Mouse (Mus musculus): ENCODE measurements around the gene Cdkal1. TPM values are rescaled to one million over a fixed set of nuclear protein-coding genes. Genes with fewer than 3 reads are reported as not detected.

Cdkal1 gene
- polyA plus RNA-seq, 1 experiment from 2014 or later = 21.6 TPM

DNA sequence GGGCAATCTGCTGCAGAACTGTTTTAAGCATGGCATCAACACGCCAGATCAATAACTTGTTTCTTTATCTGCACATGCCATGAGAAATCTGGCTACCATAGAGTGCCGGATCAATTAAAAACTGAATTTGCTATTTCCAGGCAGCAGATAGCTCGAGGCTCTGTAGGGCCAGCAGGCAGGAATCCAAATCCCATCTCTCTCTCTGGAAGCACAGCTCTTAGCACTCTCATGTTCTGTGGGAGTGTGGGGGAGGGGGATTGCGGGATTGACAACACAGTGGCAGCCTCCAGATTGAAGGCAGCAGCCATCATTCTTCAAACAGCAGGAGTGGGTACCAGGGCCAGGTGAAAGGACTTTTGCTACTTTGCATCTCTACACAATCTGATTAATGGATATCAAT lies 420.7 kb downstream of the Cdkal1 start:
- H3K27ac ChIP-seq (replicated peaks) = no peak overlapping the region
- H3K36me3 ChIP-seq = no peaks in the 10 kb centered on the region
- no peaks in the 10 kb centered on the region for H3K27me3 ChIP-seq
- ATAC-seq (ENCODE audit: low read depth) = no peak
- H3K9ac ChIP-seq = no peak overlapping the region
- no peaks in the 10 kb centered on the region for H3K9me3 ChIP-seq
- H3K4me2 ChIP-seq = no peak overlapping the region
- peaks cover 24% of the 10 kb centered on the region for H3K4me1 ChIP-seq (replicated peaks)
- H3K4me3 ChIP-seq = no peak overlapping the region
- 55% methylated on average over 4 of the region's 4 CpGs for WGBS

DNA sequence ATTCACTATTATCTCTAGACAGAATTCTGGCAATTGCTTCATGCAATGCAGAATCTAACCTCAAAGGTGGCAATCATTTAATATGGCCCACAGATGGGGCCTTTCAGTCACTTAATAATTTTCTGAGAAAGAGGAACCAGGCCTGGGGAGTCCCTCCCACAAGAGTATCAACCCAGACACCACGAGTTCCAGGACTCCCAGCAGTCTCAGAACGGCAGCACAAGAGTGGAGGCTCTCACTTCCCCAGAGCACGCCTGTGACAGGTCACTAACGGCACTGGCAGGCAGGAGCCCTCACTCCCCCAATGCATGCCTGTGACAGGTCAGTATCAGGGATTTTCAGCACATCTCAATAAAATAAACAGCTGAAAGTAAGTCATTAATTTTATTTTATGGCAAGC lies 424.6 kb downstream of the Cdkal1 start:
- no peak for ATAC-seq (ENCODE audit: low read depth)
- no peaks in the 10 kb centered on the region for H3K27me3 ChIP-seq
- H3K27ac ChIP-seq (replicated peaks) = peak overlapping the region; percentile 6; the same call in 1 of the 2 replicates
- no peak overlapping the region for H3K4me3 ChIP-seq
- H3K4me2 ChIP-seq = no peak overlapping the region
- H3K9me3 ChIP-seq = no peaks in the 10 kb centered on the region
- H3K36me3 ChIP-seq = no peaks in the 10 kb centered on the region
- WGBS = 43% methylated on average over 4 of the region's 4 CpGs
- H3K9ac ChIP-seq = no peak overlapping the region
- H3K4me1 ChIP-seq (replicated peaks) = peaks cover 21% of the 10 kb centered on the region

DNA sequence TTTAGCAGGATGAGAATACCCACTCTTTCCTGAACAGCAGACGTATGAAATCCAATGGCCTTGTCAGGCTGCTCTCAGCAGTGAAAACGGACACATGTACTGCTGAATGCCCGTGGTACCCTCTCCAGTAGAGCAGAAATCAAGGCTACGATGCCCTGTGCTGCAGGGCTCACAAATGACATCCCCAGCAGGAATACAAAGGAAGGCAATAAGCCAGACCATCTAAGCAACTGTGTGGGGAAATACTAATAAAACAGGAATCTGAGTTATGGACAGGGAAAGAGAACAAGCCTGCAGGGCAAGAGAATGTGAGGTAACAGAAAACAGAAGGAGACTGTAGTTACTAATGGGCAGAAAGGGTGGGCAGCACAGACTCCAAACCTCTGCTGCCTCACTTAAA lies 425.6 kb downstream of the Cdkal1 start:
- H3K9ac ChIP-seq = no peak overlapping the region
- peak overlapping the region; percentile 14; the same call in 1 of the 2 replicates for H3K27ac ChIP-seq (replicated peaks)
- 40% methylated on average over 4 of the region's 4 CpGs for WGBS

DNA sequence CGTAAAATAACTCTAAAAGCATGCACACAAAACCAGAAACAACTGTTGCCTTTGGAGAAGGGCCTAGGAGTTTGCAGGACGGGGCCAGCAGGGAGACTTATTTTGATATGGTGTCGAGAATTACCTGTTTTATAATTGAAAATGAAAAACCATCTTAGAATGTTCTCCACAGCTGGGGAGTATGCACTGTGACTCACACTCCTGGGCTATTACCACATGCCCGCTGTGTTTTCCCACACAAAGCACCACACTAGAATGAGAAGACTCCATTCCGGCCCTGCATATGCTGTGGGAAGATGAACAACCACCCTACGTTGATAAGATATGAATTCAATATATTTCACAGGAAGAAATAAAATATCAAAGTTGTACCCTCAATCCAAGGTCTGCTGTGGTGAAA lies 426.3 kb downstream of the Cdkal1 start:
- H3K9me3 ChIP-seq = no peaks in the 10 kb centered on the region
- H3K27ac ChIP-seq (replicated peaks) = 0 out of 2 replicates have a peak overlapping the region, but pooled peaks have one; percentile 14
- ATAC-seq (ENCODE audit: low read depth) = no peak
- peaks cover 20% of the 10 kb centered on the region for H3K4me1 ChIP-seq (replicated peaks)
- 90% methylated on average over 6 of the region's 6 CpGs for WGBS
- H3K36me3 ChIP-seq = no peaks in the 10 kb centered on the region
- no peak overlapping the region for H3K9ac ChIP-seq
- no peak overlapping the region for H3K4me2 ChIP-seq
- no peak overlapping the region for H3K4me3 ChIP-seq
- H3K27me3 ChIP-seq = no peaks in the 10 kb centered on the region

More for the DNA sequence above, 425.6 kb downstream of the Cdkal1 start:
- Histone ChIP-seq H3K4me1 (replicated peaks) (peaks cover 20% of the 10 kb centered on the region), H3K27me3 (no peaks in the 10 kb centered on the region), H3K9me3 (no peaks in the 10 kb centered on the region), H3K36me3 (no peaks in the 10 kb centered on the region), H3K4me2 (no peak overlapping the region), H3K4me3 (no peak overlapping the region)
- no peak for ATAC-seq (ENCODE audit: low read depth)

DNA sequence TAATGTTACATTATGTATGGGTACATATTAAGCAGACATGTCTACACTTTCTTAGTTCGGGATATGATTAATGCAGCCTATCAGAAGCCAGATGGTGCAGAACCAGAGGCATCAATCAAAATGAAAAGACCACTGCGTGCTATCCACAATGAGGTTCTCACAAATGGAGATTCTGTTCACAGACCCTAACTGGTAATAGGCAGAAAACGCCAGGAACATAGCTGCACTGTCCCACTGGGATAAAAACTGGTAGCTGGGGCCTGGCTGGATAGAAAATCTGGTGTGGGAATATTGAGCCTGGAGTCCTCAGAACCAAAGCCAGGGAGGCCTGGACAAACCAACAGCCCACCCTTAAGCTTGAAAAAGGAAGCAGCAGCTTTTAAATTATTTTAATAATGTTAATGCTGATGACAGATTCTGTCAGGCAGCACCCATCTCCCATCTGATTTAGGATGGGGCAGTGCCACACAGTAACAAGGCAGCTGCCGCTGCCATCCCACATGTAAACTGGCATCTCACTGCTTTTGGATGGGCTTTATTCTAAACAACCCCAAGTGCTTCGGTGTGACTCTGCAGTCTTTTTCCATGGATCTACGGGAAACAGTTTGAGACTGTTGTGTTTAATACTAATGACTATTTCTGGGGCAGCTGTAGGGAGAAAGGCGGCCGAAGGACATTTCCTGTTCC lies 438.9 kb downstream of the Cdkal1 start:
- H3K4me3 ChIP-seq = no peak overlapping the region
- H3K9me3 ChIP-seq = no peaks in the 10 kb centered on the region
- WGBS = 7% methylated on average over 8 of the region's 8 CpGs
- 0 out of 2 replicates have a peak overlapping the region, but pooled peaks have one; percentile 22 for H3K9ac ChIP-seq
- H3K27me3 ChIP-seq = no peaks in the 10 kb centered on the region
- H3K36me3 ChIP-seq = no peaks in the 10 kb centered on the region
- H3K4me1 ChIP-seq (replicated peaks) = peaks cover 42% of the 10 kb centered on the region
- H3K27ac ChIP-seq (replicated peaks) = peak overlapping the region; percentile 87
- ATAC-seq (ENCODE audit: low read depth) = peak; percentile 92
- H3K4me2 ChIP-seq = no peak overlapping the region

DNA sequence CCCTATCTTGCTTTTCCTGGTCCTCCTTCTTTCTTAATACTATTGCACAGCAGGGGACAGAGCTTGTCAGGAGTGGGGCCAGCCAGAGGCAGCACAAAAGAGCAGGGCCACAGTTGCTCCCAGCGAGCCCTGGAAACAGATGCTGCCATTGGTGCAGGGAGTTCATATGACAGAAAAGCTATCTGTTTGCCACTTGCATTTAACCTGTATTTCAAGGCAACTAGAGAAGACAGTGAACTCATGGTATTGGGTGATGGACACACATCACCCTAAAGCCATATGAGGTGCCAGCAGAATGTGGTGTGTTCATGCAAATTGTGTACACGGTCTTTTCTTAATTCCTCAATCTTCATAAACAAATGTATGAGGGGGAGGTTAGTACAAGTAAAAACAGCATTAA lies 439.5 kb downstream of the Cdkal1 start:
- Histone ChIP-seq H3K4me3 (no peak overlapping the region), H3K9ac (0 out of 2 replicates have a peak overlapping the region, but pooled peaks have one; percentile 31), H3K9me3 (no peaks in the 10 kb centered on the region), H3K27ac (replicated peaks) (peak overlapping the region; percentile 87), H3K27me3 (no peaks in the 10 kb centered on the region), H3K4me2 (no peak overlapping the region), H3K36me3 (no peaks in the 10 kb centered on the region), H3K4me1 (replicated peaks) (peaks cover 42% of the 10 kb centered on the region)
- ATAC-seq (ENCODE audit: low read depth) = peak; percentile 59
- WGBS = 15% methylated on average over 2 of the region's 2 CpGs

DNA sequence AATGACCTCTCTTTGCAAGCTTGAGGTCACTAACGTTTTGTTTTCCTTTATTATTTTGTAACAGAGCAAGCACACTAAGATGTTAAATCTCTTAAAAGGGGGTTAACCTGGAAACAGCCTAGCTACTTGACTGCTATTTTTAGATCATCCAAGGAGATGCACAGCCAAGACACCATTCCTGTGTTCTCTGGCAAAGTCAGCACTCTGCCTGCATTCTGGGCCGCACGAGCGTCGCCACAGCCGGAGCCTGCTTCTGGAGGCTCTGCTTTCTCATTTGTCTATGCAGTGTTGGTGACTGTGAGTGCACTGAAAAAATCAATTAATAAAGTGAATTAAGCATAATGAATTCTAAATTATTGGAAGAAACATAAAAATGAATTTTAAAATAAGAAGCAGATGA lies 440.6 kb downstream of the Cdkal1 start:
- Histone ChIP-seq H3K9me3 (no peaks in the 10 kb centered on the region), H3K4me3 (no peak overlapping the region), H3K4me2 (no peak overlapping the region), H3K9ac (no peak overlapping the region), H3K27me3 (no peaks in the 10 kb centered on the region), H3K36me3 (no peaks in the 10 kb centered on the region), H3K4me1 (replicated peaks) (peaks cover 42% of the 10 kb centered on the region), H3K27ac (replicated peaks) (peak overlapping the region; percentile 87)
- 0 out of 2 replicates have a peak, but pooled peaks have one; percentile 64 for ATAC-seq (ENCODE audit: low read depth)
- 30% methylated on average over 6 of the region's 6 CpGs for WGBS

DNA sequence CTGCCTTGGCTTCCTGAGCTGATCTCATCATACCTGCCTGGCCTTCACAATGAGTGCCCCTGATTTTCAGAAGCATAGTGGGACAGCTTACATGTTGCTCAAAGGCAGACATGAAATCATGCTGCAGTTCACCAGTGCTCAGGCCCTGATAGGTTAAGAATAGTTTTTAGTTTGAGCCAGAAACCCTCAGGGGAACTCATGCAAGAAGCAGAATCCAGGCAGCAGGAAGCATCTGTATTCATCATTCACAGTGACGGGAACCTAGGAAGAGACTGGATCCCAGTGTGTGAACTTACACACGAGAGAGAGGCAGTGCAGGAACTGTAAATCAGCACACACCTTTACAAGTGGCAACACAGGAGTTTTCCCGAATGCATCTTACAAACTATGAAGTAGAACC lies 441.0 kb downstream of the Cdkal1 start:
- peak overlapping the region; percentile 87 for H3K27ac ChIP-seq (replicated peaks)
- 10% methylated on average over 3 of the region's 3 CpGs for WGBS

DNA sequence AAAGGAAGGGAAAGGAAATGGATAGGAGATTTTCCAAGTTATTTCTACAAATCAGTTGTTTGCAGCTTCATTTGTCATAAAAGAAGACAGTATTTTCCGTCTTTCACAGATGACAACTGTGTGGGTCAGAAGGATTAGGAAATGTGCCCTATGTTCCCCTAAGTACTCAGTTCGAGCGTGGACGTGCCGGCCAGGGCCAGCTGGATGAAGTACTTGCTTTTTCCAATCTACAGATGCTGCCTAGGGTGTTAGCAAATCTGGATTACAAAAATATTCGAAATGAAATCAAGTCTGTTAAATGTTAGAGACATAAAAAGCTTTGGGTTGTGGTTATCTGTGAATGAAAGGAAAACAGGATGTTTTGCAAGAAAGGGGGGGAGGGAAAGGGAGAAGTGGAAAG lies 444.3 kb downstream of the Cdkal1 start:
- Histone ChIP-seq H3K9ac (no peak overlapping the region), H3K9me3 (no peaks in the 10 kb centered on the region), H3K36me3 (no peaks in the 10 kb centered on the region), H3K27me3 (no peaks in the 10 kb centered on the region), H3K4me2 (no peak overlapping the region), H3K4me3 (no peak overlapping the region), H3K4me1 (replicated peaks) (peaks cover 24% of the 10 kb centered on the region), H3K27ac (replicated peaks) (no peak overlapping the region)
- no peak for ATAC-seq (ENCODE audit: low read depth)
- WGBS = 92% methylated on average over 6 of the region's 6 CpGs

More for the DNA sequence above, 441.0 kb downstream of the Cdkal1 start:
- no peak overlapping the region for H3K4me3 ChIP-seq
- peaks cover 42% of the 10 kb centered on the region for H3K4me1 ChIP-seq (replicated peaks)
- ATAC-seq (ENCODE audit: low read depth) = no peak
- no peaks in the 10 kb centered on the region for H3K27me3 ChIP-seq
- H3K4me2 ChIP-seq = no peak overlapping the region
- no peaks in the 10 kb centered on the region for H3K9me3 ChIP-seq
- no peak overlapping the region for H3K9ac ChIP-seq
- no peaks in the 10 kb centered on the region for H3K36me3 ChIP-seq

DNA sequence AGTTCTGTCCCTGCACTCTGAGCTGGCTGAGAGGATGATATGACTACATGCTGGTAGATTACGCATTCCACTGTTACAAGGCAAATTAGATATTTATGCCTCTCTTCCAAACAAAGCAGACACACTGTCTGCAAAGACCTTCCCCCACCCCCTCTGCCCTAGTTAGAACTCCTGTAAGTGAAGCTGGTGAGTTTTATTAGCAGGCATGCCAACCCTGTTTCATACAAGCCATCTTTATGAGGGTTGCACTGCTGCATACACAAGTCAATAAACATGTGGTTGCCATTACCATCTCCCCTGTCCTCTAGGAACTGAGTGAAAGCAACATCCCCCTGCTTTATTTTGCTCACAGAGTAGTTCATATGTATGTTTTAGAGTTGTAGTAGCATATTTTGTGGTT lies 447.9 kb downstream of the Cdkal1 start:
- no peaks in the 10 kb centered on the region for H3K9me3 ChIP-seq
- no peak overlapping the region for H3K4me2 ChIP-seq
- H3K9ac ChIP-seq = no peak overlapping the region
- H3K36me3 ChIP-seq = no peaks in the 10 kb centered on the region
- no peak overlapping the region for H3K4me3 ChIP-seq
- no peak for ATAC-seq (ENCODE audit: low read depth)
- peaks cover 15% of the 10 kb centered on the region for H3K4me1 ChIP-seq (replicated peaks)
- H3K27me3 ChIP-seq = no peaks in the 10 kb centered on the region
- H3K27ac ChIP-seq (replicated peaks) = no peak overlapping the region
- WGBS = 64% methylated on average over 1 of the region's 1 CpGs

DNA sequence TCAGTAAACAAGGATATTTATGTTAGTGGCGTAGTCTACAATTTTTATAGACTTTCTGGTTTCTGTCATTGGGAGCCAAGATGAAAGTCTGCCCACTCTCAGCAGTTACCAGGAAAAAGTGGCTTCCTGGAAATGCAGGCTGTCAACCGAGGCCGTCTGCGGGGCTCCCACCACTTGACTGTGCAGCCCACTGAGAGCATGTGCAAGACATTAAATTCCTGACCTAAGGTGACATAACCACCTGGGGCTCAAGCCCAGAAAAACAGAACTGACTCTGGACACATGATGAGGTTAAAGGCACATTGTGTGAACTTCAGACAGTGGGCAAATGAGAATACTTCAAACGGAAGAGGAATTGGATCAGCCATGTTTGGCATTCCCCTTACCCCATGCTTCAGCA lies 450.2 kb downstream of the Cdkal1 start:
- WGBS = 74% methylated on average over 5 of the region's 5 CpGs
- no peaks in the 10 kb centered on the region for H3K36me3 ChIP-seq
- H3K9me3 ChIP-seq = no peaks in the 10 kb centered on the region
- no peak for ATAC-seq (ENCODE audit: low read depth)
- H3K4me1 ChIP-seq (replicated peaks) = peaks cover 21% of the 10 kb centered on the region
- H3K9ac ChIP-seq = no peak overlapping the region
- no peak overlapping the region for H3K4me3 ChIP-seq
- no peak overlapping the region for H3K27ac ChIP-seq (replicated peaks)
- H3K27me3 ChIP-seq = no peaks in the 10 kb centered on the region
- no peak overlapping the region for H3K4me2 ChIP-seq

DNA sequence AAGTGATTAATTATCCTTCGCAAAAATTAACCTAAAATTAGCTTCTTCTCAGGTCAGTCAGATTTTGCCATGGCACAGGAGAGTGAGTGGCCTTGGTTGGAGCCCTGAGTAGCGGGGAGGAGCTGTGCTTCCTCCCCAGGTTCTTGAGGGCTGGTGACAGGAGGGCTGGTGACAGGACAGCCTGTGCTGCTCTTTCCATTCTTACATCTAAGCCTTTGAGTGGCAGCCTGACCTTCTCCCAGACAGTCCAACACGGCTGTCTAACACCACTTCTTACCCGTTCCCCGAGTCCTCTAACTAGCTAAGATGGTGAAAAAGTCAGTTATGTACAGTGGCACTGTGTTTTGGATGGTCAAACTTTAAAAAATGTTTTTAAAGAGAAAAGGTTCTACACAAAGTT lies 452.3 kb downstream of the Cdkal1 start:
- WGBS = 86% methylated on average over 5 of the region's 5 CpGs
- no peak for ATAC-seq (ENCODE audit: low read depth)

More for the DNA sequence above, 452.3 kb downstream of the Cdkal1 start:
- Histone ChIP-seq H3K36me3 (no peaks in the 10 kb centered on the region), H3K27me3 (no peaks in the 10 kb centered on the region), H3K9me3 (no peaks in the 10 kb centered on the region), H3K4me1 (replicated peaks) (peaks cover 33% of the 10 kb centered on the region), H3K9ac (no peak overlapping the region), H3K4me2 (no peak overlapping the region), H3K27ac (replicated peaks) (peak overlapping the region; percentile 56), H3K4me3 (no peak overlapping the region)
